Mouse (Mus musculus) lung, adult 2 months (tissue): ENCODE results near the gene Gpa33.

Source experiments
- CTCF ChIP-seq: fragments of 200-500 bp; IDR thresholded peaks from 2 replicates; pipeline ENCODE4 v1.5.1; 2011; ENCODE audit warnings: mild to moderate bottlenecking, low read length, control low read depth; ENCODE audit not compliant: insufficient read depth
- POLR2A ChIP-seq: fragments of 200-500 bp; IDR thresholded peaks from 2 replicates; pipeline ENCODE4 v1.6.1; 2011; ENCODE audit warnings: low read depth, mild to moderate bottlenecking, control low read depth, low read length, borderline replicate concordance; ENCODE audit errors: extremely low read depth

GRCm38 (mm10) chr1:166088446-166089170 is 41.4 kb upstream of the Gpa33 start:
- TF ChIP-seq CTCF (no peak), POLR2A (no peak)
